Mouse (Mus musculus) kidney, embryonic 14.5 days (tissue): ENCODE data around the gene 9030025P20Rik. TPM values are rescaled to one million over a fixed set of nuclear protein-coding genes. Genes with fewer than 3 reads are reported as not detected.

ENCODE experiments used
- polyA plus RNA-seq: library from polyadenylated mRNA; unstranded; fragments of >200 nt; fragmentation: Nextera tagmentation; extraction: Ambion mirVana; gene quantifications from 2 replicates; pipeline ENCODE4 v1.2.1, GENCODE M21; 2014

The 9030025P20Rik gene
- polyA plus RNA-seq, 1 experiment from 2014 or later: 8.0 TPM

Other genes with a start within 250 kb of the 9030025P20Rik start
- 6.7 and 8.3 TPM in 2 replicates for gene Wdr27, start 35.3 kb upstream of the 9030025P20Rik start, polyA plus RNA-seq
- gene 1600012H06Rik, start 35.3 kb upstream of the 9030025P20Rik start, polyA plus RNA-seq: 23.3 and 31.2 TPM in 2 replicates
- gene Phf10, start 17.2 kb upstream of the 9030025P20Rik start, polyA plus RNA-seq: 37.4 and 44.2 TPM in 2 replicates
- 1.1 TPM in 1 of 2 replicates, not detected in the other for gene Gm3417, start 322 bp downstream of the 9030025P20Rik start, polyA plus RNA-seq
- 5.2 and 8.2 TPM in 2 replicates for gene Gm3435, start 31.7 kb downstream of the 9030025P20Rik start, polyA plus RNA-seq
- gene Ermard, start 62.7 kb downstream of the 9030025P20Rik start, polyA plus RNA-seq: 70.0 and 96.9 TPM in 2 replicates
- not detected in 2 replicates for gene Tcte3, start 63.0 kb downstream of the 9030025P20Rik start, polyA plus RNA-seq
- 3.8 and 4.0 TPM in 2 replicates for gene Gm3448, start 63.1 kb downstream of the 9030025P20Rik start, polyA plus RNA-seq